Mouse (Mus musculus) MEL (cell line): ENCODE data around the gene Psmb9. TPM values are rescaled to one million over a fixed set of nuclear protein-coding genes. Genes with fewer than 3 reads are reported as not detected.

Source experiments
- DNase-seq: peaks from one replicate; pipeline ENCODE4 v3.0.0; 2011; ENCODE audit warnings: low read depth, low spot score
- H3K27ac ChIP-seq: 2 replicates; pipeline ENCODE4 v1.5.1; 2012; ENCODE audit warnings: low read depth, mild to moderate bottlenecking, control low read depth, low read length, moderate library complexity; ENCODE audit not compliant: control insufficient read depth
- H3K27me3 ChIP-seq, 2 experiments: fragments of 150-350 bp in 1 of 2; sonication (generic) in 1 of 2; 2 replicates each; pipeline ENCODE4 v1.6.1; 2012; ENCODE audit warnings: low read length in 2 of 2, mild to moderate bottlenecking in 2 of 2, improper control_type of control experiment in 1 of 2, moderate library complexity in 1 of 2; ENCODE audit not compliant: insufficient read depth in 2 of 2, control insufficient read depth in 1 of 2
- H3K36me3 ChIP-seq, 2 experiments: 2 replicates each; pipeline ENCODE4 v1.6.1; 2012 to 2014; ENCODE audit warnings: low read length in 2 of 2, improper control_type of control experiment in 1 of 2, inconsistent platforms in 1 of 2, mild to moderate bottlenecking in 1 of 2; ENCODE audit not compliant: insufficient read depth in 2 of 2, control insufficient read depth in 1 of 2
- H3K4me1 ChIP-seq, 2 experiments: fragments of 150-350 bp in 1 of 2; sonication (generic) in 1 of 2; 2 replicates each; pipeline ENCODE4 v1.6.1; 2012; ENCODE audit warnings: low read length in 2 of 2, improper control_type of control experiment in 1 of 2, mild to moderate bottlenecking in 1 of 2; ENCODE audit not compliant: insufficient read depth in 2 of 2, control insufficient read depth in 1 of 2
- H3K4me3 ChIP-seq, 2 experiments: fragments of 150-350 bp in 1 of 2; sonication (generic) in 1 of 2; 2 replicates each; pipeline ENCODE4 v1.5.1; 2012; ENCODE audit warnings: low read depth in 2 of 2, low read length in 2 of 2, mild to moderate bottlenecking in 2 of 2, moderate library complexity in 2 of 2, control low read depth in 1 of 2, improper control_type of control experiment in 1 of 2; ENCODE audit not compliant: control insufficient read depth in 1 of 2, insufficient read depth in 1 of 2
- H3K79me2 ChIP-seq: 2 replicates; pipeline ENCODE4 v1.6.1; 2012; ENCODE audit warnings: mild to moderate bottlenecking, low read length, moderate library complexity; ENCODE audit not compliant: control insufficient read depth, poor library complexity, insufficient read depth
- H3K9ac ChIP-seq: 2 replicates; pipeline ENCODE4 v1.6.1; 2012; ENCODE audit warnings: low read depth, mild to moderate bottlenecking, control low read depth, low read length, moderate library complexity; ENCODE audit not compliant: control insufficient read depth, poor library complexity, severe bottlenecking
- H3K9me3 ChIP-seq: fragments of 150-350 bp; sonication (generic); replicated peaks from 2 replicates; pipeline ENCODE4 v1.6.1; 2012; ENCODE audit warnings: mild to moderate bottlenecking, low read length, improper control_type of control experiment, moderate library complexity; ENCODE audit not compliant: insufficient read depth
- BHLHE40 ChIP-seq: IDR thresholded peaks from 2 replicates; pipeline ENCODE4 v1.6.1; 2012; ENCODE audit warnings: low read depth, mild to moderate bottlenecking, inconsistent platforms, low read length, improper control_type of control experiment, borderline replicate concordance
- CHD1 ChIP-seq: IDR thresholded peaks from 2 replicates; pipeline ENCODE4 v1.6.1; 2012; ENCODE audit warnings: low read depth, mild to moderate bottlenecking, inconsistent platforms, low read length, improper control_type of control experiment
- CHD2 ChIP-seq: IDR thresholded peaks from 2 replicates; pipeline ENCODE4 v1.6.1; 2011; ENCODE audit warnings: low read length, improper control_type of control experiment
- CTCF ChIP-seq, 3 experiments: IDR thresholded peaks in 2 of 3; conservative IDR thresholded peaks in 1 of 3; 2 replicates each; pipeline ENCODE4 v1.5.1; 2011 to 2012; ENCODE audit warnings: low read length in 3 of 3, low read depth in 2 of 3, mild to moderate bottlenecking in 2 of 3, improper control_type of control experiment in 1 of 3, inconsistent platforms in 1 of 3, mixed read lengths in 1 of 3, moderate library complexity in 1 of 3; ENCODE audit not compliant: control insufficient read depth in 1 of 3, insufficient read depth in 1 of 3, poor library complexity in 1 of 3, severe bottlenecking in 1 of 3
- E2F4 ChIP-seq: IDR thresholded peaks from 2 replicates; pipeline ENCODE4 v1.6.1; 2011; ENCODE audit warnings: low read depth, low read length, improper control_type of control experiment, borderline replicate concordance
- ELF1 ChIP-seq: IDR thresholded peaks from 2 replicates; pipeline ENCODE4 v1.6.1; 2014; ENCODE audit warnings: low read depth, mild to moderate bottlenecking, inconsistent platforms, low read length, improper control_type of control experiment, moderate library complexity
- EP300 ChIP-seq, 2 experiments: IDR thresholded peaks; 2 replicates each; pipeline ENCODE4 v1.6.1; 2011; ENCODE audit warnings: improper control_type of control experiment in 2 of 2, low read length in 2 of 2, low read depth in 1 of 2, mild to moderate bottlenecking in 1 of 2
- ETS1 ChIP-seq: IDR thresholded peaks from 2 replicates; pipeline ENCODE4 v1.6.1; 2012; ENCODE audit warnings: low read depth, mild to moderate bottlenecking, inconsistent platforms, low read length, improper control_type of control experiment, moderate library complexity
- GABPA ChIP-seq: IDR thresholded peaks from 2 replicates; pipeline ENCODE4 v1.6.1; 2012; ENCODE audit warnings: low read depth, mild to moderate bottlenecking, inconsistent platforms, low read length, improper control_type of control experiment, moderate library complexity
- GATA1 ChIP-seq: IDR thresholded peaks from 2 replicates; pipeline ENCODE4 v1.6.1; 2011; ENCODE audit warnings: low read depth, low read length, improper control_type of control experiment
- HCFC1 ChIP-seq: IDR thresholded peaks from 2 replicates; pipeline ENCODE4 v1.6.1; 2012; ENCODE audit warnings: low read depth, mild to moderate bottlenecking, inconsistent platforms, low read length, improper control_type of control experiment, moderate library complexity
- JUND ChIP-seq: IDR thresholded peaks from 2 replicates; pipeline ENCODE4 v1.6.1; 2011; ENCODE audit warnings: low read depth, mild to moderate bottlenecking, improper control_type of control experiment, low read length
- KAT2A ChIP-seq: conservative IDR thresholded peaks from 2 replicates; pipeline ENCODE4 v1.6.1; 2012; ENCODE audit warnings: low read depth, low read length, improper control_type of control experiment, inconsistent platforms
- MAFK ChIP-seq: IDR thresholded peaks from 2 replicates; pipeline ENCODE4 v1.6.1; 2011; ENCODE audit warnings: low read depth, mild to moderate bottlenecking, low read length, improper control_type of control experiment, borderline replicate concordance
- MAX ChIP-seq: IDR thresholded peaks from 2 replicates; pipeline ENCODE4 v1.6.1; 2011; ENCODE audit warnings: low read length, improper control_type of control experiment
- MAZ ChIP-seq: IDR thresholded peaks from 2 replicates; pipeline ENCODE4 v1.6.1; 2012; ENCODE audit warnings: low read depth, mild to moderate bottlenecking, inconsistent platforms, low read length, improper control_type of control experiment
- MEF2A ChIP-seq: IDR thresholded peaks from 2 replicates; pipeline ENCODE4 v1.6.1; 2014; ENCODE audit warnings: low read depth, mild to moderate bottlenecking, inconsistent platforms, low read length, improper control_type of control experiment; ENCODE audit not compliant: poor library complexity, insufficient replicate concordance, severe bottlenecking; ENCODE audit errors: extremely low read depth
- MXI1 ChIP-seq: IDR thresholded peaks from 2 replicates; pipeline ENCODE4 v1.6.1; 2011; ENCODE audit warnings: mild to moderate bottlenecking, low read depth, low read length, improper control_type of control experiment
- MYB ChIP-seq: IDR thresholded peaks from 2 replicates; pipeline ENCODE4 v1.6.1; 2011; ENCODE audit warnings: mild to moderate bottlenecking, low read depth, low read length, improper control_type of control experiment
- MYC ChIP-seq: IDR thresholded peaks from 2 replicates; pipeline ENCODE4 v1.6.1; 2011; ENCODE audit warnings: low read depth, mild to moderate bottlenecking, low read length, improper control_type of control experiment, moderate library complexity
- NELFE ChIP-seq: IDR thresholded peaks from 2 replicates; pipeline ENCODE4 v1.6.1; 2011; ENCODE audit warnings: low read depth, low read length, improper control_type of control experiment
- NRF1 ChIP-seq: IDR thresholded peaks from 2 replicates; pipeline ENCODE4 v1.6.1; 2014; ENCODE audit warnings: low read depth, mild to moderate bottlenecking, inconsistent platforms, low read length, improper control_type of control experiment, moderate library complexity; ENCODE audit not compliant: poor library complexity, insufficient read depth, severe bottlenecking
- POLR2A ChIP-seq, 2 experiments: IDR thresholded peaks; 2 replicates each; pipeline ENCODE4 v1.6.1; 2011 to 2012; ENCODE audit warnings: low read length in 2 of 2, mild to moderate bottlenecking in 2 of 2, control low read depth in 1 of 2, improper control_type of control experiment in 1 of 2, low read depth in 1 of 2, moderate library complexity in 1 of 2; ENCODE audit not compliant: control insufficient read depth in 1 of 2, insufficient read depth in 1 of 2, poor library complexity in 1 of 2
- POLR2AphosphoS2 ChIP-seq: IDR thresholded peaks from 2 replicates; pipeline ENCODE4 v1.6.1; 2011; ENCODE audit warnings: low read length, improper control_type of control experiment
- POLR2AphosphoS5 ChIP-seq: IDR thresholded peaks from 2 replicates; pipeline ENCODE4 v1.6.1; 2012; ENCODE audit warnings: low read depth, borderline replicate concordance, mild to moderate bottlenecking, inconsistent platforms, low read length, moderate library complexity, mixed read lengths
- RAD21 ChIP-seq: IDR thresholded peaks from 2 replicates; pipeline ENCODE4 v1.6.1; 2011; ENCODE audit warnings: mild to moderate bottlenecking, low read depth, low read length, improper control_type of control experiment
- RCOR1 ChIP-seq: IDR thresholded peaks from 2 replicates; pipeline ENCODE4 v1.6.1; 2012; ENCODE audit warnings: low read depth, mild to moderate bottlenecking, inconsistent platforms, low read length, improper control_type of control experiment
- SIN3A ChIP-seq: IDR thresholded peaks from 2 replicates; pipeline ENCODE4 v1.6.1; 2012; ENCODE audit warnings: low read length, improper control_type of control experiment, inconsistent platforms
- SMC3 ChIP-seq: IDR thresholded peaks from 2 replicates; pipeline ENCODE4 v1.6.1; 2011; ENCODE audit warnings: low read depth, low read length, improper control_type of control experiment
- TAL1 ChIP-seq: IDR thresholded peaks from 2 replicates; pipeline ENCODE4 v1.6.1; 2012; ENCODE audit warnings: mild to moderate bottlenecking, inconsistent platforms, low read length, moderate library complexity, mixed read lengths
- TBP ChIP-seq: IDR thresholded peaks from 2 replicates; pipeline ENCODE4 v1.8.0; 2011; ENCODE audit warnings: low read depth, low read length, improper control_type of control experiment
- TCF12 ChIP-seq: IDR thresholded peaks from 2 replicates; pipeline ENCODE4 v1.6.1; 2014; ENCODE audit warnings: low read depth, mild to moderate bottlenecking, inconsistent platforms, low read length, improper control_type of control experiment, moderate library complexity
- UBTF ChIP-seq: IDR thresholded peaks from 2 replicates; pipeline ENCODE4 v1.6.1; 2012; ENCODE audit warnings: low read depth, mild to moderate bottlenecking, inconsistent platforms, low read length, improper control_type of control experiment, moderate library complexity, borderline replicate concordance; ENCODE audit not compliant: insufficient read depth
- USF1 ChIP-seq: IDR thresholded peaks from 2 replicates; pipeline ENCODE4 v1.6.1; 2014; ENCODE audit warnings: low read depth, mild to moderate bottlenecking, inconsistent platforms, low read length, improper control_type of control experiment, moderate library complexity
- ZC3H11A ChIP-seq: IDR thresholded peaks from 2 replicates; pipeline ENCODE4 v1.6.1; 2012; ENCODE audit warnings: low read depth, mild to moderate bottlenecking, inconsistent platforms, low read length, improper control_type of control experiment
- ZKSCAN1 ChIP-seq: IDR thresholded peaks from 2 replicates; pipeline ENCODE4 v1.6.1; 2012; ENCODE audit warnings: low read depth, mild to moderate bottlenecking, inconsistent platforms, low read length, improper control_type of control experiment, moderate library complexity
- ZMIZ1 ChIP-seq: IDR thresholded peaks from 2 replicates; pipeline ENCODE4 v1.6.1; 2012; ENCODE audit warnings: low read depth, mild to moderate bottlenecking, inconsistent platforms, low read length, improper control_type of control experiment, moderate library complexity
- ZNF384 ChIP-seq: IDR thresholded peaks from 2 replicates; pipeline ENCODE4 v1.6.1; 2012; ENCODE audit warnings: low read depth, mild to moderate bottlenecking, inconsistent platforms, low read length, improper control_type of control experiment
- polyA plus RNA-seq, 2 experiments: library from polyadenylated mRNA; stranded (reverse) in 1 of 2; unstranded in 1 of 2; fragments of >175 nt in 1 of 2; fragments of >200 nt in 1 of 2; gene quantifications; 2 replicates each; pipeline versions ENCODE4 v1.2.1 to v1.2.4; 2012; ENCODE audit warnings: low replicate concordance in 2 of 2, low read depth in 1 of 2; ENCODE audit not compliant: insufficient read length in 2 of 2, insufficient read depth in 1 of 2, missing spikeins in 1 of 2
- total RNA-seq: library from RNA; depleted of rRNA; stranded (reverse); fragments of 300-350 nt; gene quantifications from 2 replicates; pipeline ENCODE4 v1.2.3, GENCODE M21; 2012

The Psmb9 gene
- total and polyA plus RNA-seq, 3 experiments, result 14.7 to 24.9 TPM; not detected in 1

DNA sequence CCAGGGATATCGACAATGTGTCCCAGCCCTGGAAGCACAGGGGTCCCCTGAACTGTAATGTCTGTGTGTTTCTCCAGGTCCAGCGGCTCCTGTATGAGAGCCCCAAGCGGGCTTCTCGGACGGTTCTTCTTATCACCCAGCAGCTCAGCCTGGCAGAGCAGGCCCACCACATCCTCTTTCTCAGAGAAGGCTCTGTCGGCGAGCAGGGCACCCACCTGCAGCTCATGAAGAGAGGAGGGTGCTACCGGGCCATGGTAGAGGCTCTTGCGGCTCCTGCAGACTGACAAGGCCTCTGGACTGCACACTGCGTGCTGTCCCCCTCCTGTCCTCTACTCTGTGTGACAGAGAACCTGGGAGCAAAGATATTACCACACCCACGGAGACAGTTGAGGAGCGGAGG, 8.9 kb upstream of the Psmb9 start:
- Histone ChIP-seq H3K4me3 (peak overlapping the region; percentile 67 to 93), H3K4me1 (peaks cover 11 to 14% of the 10 kb centered on the region in 2 experiments), H3K27me3 (no peaks in the 10 kb centered on the region), H3K27ac (peak overlapping the region; percentile 87), H3K36me3 (peaks cover 0 to 5% of the 10 kb centered on the region in 2 experiments; a peak in 1 of 4 replicates), H3K79me2 (peaks cover 15% of the 10 kb centered on the region), H3K9ac (peak overlapping the region; percentile 69), H3K9me3 (no peaks in the 10 kb centered on the region)
- DNase-seq, result peak; percentile 89
- TF ChIP-seq ZMIZ1 (no peak), UBTF (0 out of 2 replicates have a peak, but pooled peaks have one; percentile 58), RCOR1 (no peak), CHD1 (no peak), USF1 (no peak), ZKSCAN1 (no peak), MAFK (no peak), HCFC1 (peak; percentile 35; the same call in 1 of the 2 replicates), MAX (no peak), KAT2A (no peak), ZNF384 (no peak), CHD2 (no peak), JUND (no peak), CTCF (IDR thresholded peaks at IDR 0.05 in 2 of 3, conservative IDR thresholded peaks at IDR 0.05 in 1 of 3; ENCODE audit: control insufficient read depth in 1 of 3, insufficient read depth in 1 of 3, low read depth in 2 of 3, low read length in 3 of 3, poor library complexity in 1 of 3, severe bottlenecking in 1 of 3) (no peak), MEF2A (no peak), MYC (no peak), MAZ (0 out of 2 replicates have a peak, but pooled peaks have one; percentile 68), POLR2AphosphoS2 (no peak), TBP (0 out of 2 replicates have a peak, but pooled peaks have one; percentile 36), SIN3A (peak; percentile 73), POLR2A (IDR thresholded peaks at IDR 0.05; ENCODE audit: control insufficient read depth in 1 of 2, insufficient read depth in 1 of 2, low read depth in 1 of 2, low read length in 2 of 2, poor library complexity in 1 of 2) (peak; percentile 19 to 61; a peak in 1 of 4 replicates), SMC3 (no peak), NRF1 (no peak), MXI1 (no peak; the same call in none of the 2 replicates), RAD21 (no peak), POLR2AphosphoS5 (no peak), MYB (0 out of 2 replicates have a peak, but pooled peaks have one; percentile 24), ZC3H11A (no peak), GABPA (no peak), EP300 (IDR thresholded peaks at IDR 0.05; ENCODE audit: low read depth in 1 of 2, low read length in 2 of 2) (peak in 1 of 2 experiments; percentile 71; a peak in 2 of 4 replicates), ETS1 (peak; percentile 62; the same call in 1 of the 2 replicates), E2F4 (no peak), TAL1 (peak; percentile 56), BHLHE40 (no peak), TCF12 (peak; percentile 62; the same call in 1 of the 2 replicates), GATA1 (peak; percentile 46), ELF1 (0 out of 2 replicates have a peak, but pooled peaks have one; percentile 8), NELFE (no peak; the same call in 1 of the 2 replicates)
